Mouse (Mus musculus) brain, embryonic 18.5 days (tissue): ENCODE results near the gene Ubtfl1.
"Not testable (repeated sequence)": the region's sequence is repeated elsewhere in the genome, so short reads cannot be mapped to it uniquely, and the experiment has no call there.

Source experiments
- DNase-seq: peaks from one replicate; pipeline ENCODE4 v3.0.0-alpha.2; 2012; ENCODE audit warnings: low read depth, low spot score

Ubtfl1 gene

DNA sequence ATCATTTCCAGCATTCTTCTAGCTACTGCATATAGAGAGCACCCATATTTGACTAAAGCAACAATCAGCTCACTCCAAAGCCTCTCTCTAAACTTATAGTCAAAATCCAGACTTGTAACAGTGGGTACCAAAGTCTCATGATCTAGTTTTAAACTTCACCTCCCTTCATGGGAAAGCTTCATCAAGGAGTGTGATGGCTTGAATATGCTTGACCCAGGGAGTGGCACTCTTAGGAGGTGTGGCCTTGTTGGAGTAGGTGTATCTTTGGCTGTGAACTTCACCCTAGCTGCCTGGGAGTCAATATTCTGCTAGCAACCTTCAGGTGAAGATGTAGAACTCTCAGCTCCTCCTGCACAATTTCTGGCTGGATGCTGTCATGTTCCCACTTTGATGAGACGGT, at the start of gene Ubtfl1:
Gene Ubtfl1 (plus strand): TSS at position 301 of the 400 bp plus-strand sequence.
- DNase-seq, result no peak

DNA sequence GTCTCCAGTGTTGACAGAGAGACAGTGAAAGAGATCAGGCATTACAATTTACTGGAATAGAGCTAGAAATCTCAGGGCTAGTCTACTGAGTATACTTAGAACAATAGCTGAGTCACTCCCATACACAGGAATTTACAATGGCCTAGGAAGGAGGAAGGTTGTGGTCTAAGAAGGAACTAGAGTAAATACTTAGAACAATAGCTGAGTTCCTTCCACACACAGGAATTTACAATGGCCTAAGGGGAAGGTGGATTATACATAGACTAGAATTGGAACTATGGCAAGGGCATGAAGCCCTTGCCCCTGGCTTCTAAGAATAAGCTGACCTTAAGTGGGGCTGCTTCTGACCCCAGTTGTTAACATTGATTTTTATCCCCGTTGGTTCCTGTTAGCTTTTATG, 31.2 kb upstream of the Ubtfl1 start:
- DNase-seq, result not testable (repeated sequence)

DNA sequence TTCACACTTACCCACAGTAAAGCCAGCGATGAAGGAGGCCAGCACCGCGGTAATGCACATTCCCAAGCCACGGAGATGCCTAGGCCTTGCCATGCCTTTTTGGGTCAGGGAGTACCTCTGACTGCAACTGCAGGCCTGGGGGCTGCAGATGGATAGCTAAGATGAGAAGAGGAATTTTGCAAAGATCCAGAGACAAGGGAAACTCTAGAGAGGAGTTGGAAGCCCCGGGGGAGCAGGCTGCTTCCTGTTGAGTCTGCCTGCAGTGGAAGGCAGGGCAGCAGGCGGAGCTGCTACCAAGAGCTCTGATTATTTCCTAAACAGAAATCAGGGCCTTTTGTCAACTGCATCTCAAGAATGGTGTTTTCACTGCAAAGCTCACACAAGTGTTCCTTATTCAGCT, 18.4 kb upstream of the Ubtfl1 start:
- no peak for DNase-seq

- DNase-seq, result no peak
Observed at GRCm38 (mm10) chr9:18399629-18400028, 4.6 kb upstream of the Ubtfl1 start.

- DNase-seq, result not testable (repeated sequence)
Observed at GRCm38 (mm10) chr9:18402895-18403294, 1.3 kb upstream of the Ubtfl1 start, which contains the start of gene Naalad2. Naalad2 (minus strand) TSS chr9:18402995.

GRCm38 (mm10) chr9:18412371-18412770, 8.2 kb downstream of the Ubtfl1 start:
- not testable (repeated sequence) for DNase-seq

GRCm38 (mm10) chr9:18430354-18430753, 26.1 kb downstream of the Ubtfl1 start, which contains the start of gene Mbd3l2:
Mbd3l2 (plus strand) TSS chr9:18430654.
- DNase-seq, result no peak

GRCm38 (mm10) chr9:18431687-18432086, 27.5 kb downstream of the Ubtfl1 start:
- no peak for DNase-seq

DNA sequence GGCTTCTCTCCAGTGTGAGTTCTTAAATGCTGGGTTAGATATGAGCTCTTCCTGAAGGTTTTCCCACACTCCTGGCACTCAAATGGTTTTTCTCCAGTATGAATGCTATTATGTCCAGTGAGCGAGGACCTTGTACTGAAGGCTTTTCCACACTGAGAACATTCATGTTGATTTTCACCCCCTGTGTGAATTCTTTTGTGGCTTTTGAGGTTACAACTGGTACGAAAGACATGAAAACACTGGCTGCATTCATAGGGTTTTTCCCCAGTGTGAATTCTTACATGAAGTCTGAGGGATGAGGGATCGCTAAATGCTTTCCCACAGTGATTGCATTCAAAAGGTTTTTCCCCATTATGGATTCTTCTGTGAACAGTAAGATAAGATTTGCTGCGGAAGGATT, 52.3 kb downstream of the Ubtfl1 start:
- DNase-seq, result no peak
